Mouse (Mus musculus): ENCODE measurements at regions not wholly inside any gene's neighbourhood (a gene's known extent, or its start where the extent isn't known, plus 50 kb on each side); places are given as distances from the start of the nearest gene placed in this dataset.

DNA sequence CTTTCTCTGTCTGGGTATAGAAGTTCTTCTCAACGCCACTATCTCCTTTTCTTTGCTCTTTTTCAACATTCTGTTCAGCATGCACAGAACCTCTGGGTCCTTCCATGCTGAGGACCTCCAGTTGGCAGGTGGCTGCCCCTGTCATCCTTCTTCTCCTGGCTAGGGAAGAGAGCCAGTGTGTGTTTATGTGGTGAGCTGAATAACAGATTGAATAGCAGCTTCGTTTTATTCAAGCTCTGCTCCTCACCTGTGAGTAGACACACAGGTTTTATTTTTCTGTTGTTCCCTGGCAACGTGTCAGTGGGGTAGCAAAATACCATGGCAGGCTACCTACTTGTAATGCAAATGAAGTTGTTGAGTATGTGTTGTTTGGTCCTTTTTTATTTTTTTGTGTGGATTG, 154.9 kb upstream of the Zic1 start:
- H3K4me2 ChIP-seq (ENCODE audit: low read depth, low read length) = no peak overlapping the region
- no peaks in the 10 kb centered on the region for H3K27me3 ChIP-seq (ENCODE audit: control insufficient read depth, insufficient read depth, low read length)
- ATAC-seq (ENCODE audit: insufficient read depth, low read depth) (no peak), DNase-seq (ENCODE audit: low spot score) (no peak)
- H3K9me3 ChIP-seq (replicated peaks; ENCODE audit: control insufficient read depth, low read length) = no peaks in the 10 kb centered on the region
- WGBS = 33% methylated on average over 3 of the region's 3 CpGs
- no peaks in the 10 kb centered on the region for H3K36me3 ChIP-seq (replicated peaks; ENCODE audit: control insufficient read depth, insufficient read depth, low read length)
- H3K9ac ChIP-seq (replicated peaks; ENCODE audit: low read depth, low read length) = no peak overlapping the region
- no peak for TF ChIP-seq CTCF (IDR thresholded peaks at IDR 0.05; ENCODE audit: low read depth)
- TF ChIP-seq EP300 (IDR thresholded peaks at IDR 0.05; ENCODE audit: low read depth) = no peak
- no peaks in the 10 kb centered on the region for H3K4me1 ChIP-seq (ENCODE audit: control insufficient read depth, insufficient read depth)
- no peak overlapping the region for H3K27ac ChIP-seq (ENCODE audit: low read depth)
- H3K4me3 ChIP-seq (ENCODE audit: low read depth, low read length) = no peak overlapping the region

DNA sequence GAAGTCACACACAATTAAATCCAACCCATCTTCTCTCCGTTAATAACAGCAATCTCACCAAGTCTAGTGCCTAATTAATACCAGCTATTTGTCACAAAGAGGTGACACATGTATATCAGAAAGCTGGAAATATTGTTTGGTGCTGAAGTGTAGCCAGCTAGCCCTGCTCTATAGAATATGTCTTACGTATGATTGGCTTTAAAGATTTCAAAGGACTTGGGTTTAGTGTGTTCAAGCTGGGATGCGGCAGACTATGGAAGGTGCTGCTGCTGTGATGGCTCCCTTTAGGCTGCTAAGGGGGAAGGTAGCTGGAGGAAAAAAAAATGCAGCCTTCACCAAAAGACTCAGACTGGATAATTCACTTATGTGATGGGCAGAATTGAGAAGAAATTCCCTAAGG, 144.1 kb upstream of the Zic1 start:
- Histone ChIP-seq H3K27me3 (ENCODE audit: control insufficient read depth, insufficient read depth, low read length) (no peaks in the 10 kb centered on the region), H3K4me1 (ENCODE audit: control insufficient read depth, insufficient read depth) (no peaks in the 10 kb centered on the region), H3K9me3 (replicated peaks; ENCODE audit: control insufficient read depth, low read length) (no peaks in the 10 kb centered on the region), H3K4me3 (ENCODE audit: low read depth, low read length) (no peak overlapping the region), H3K4me2 (ENCODE audit: low read depth, low read length) (no peak overlapping the region), H3K9ac (replicated peaks; ENCODE audit: low read depth, low read length) (no peak overlapping the region), H3K36me3 (replicated peaks; ENCODE audit: control insufficient read depth, insufficient read depth, low read length) (no peaks in the 10 kb centered on the region), H3K27ac (ENCODE audit: low read depth) (no peak overlapping the region)
- 83% methylated on average over 3 of the region's 3 CpGs for WGBS
- DNase-seq (ENCODE audit: low spot score) (no peak), ATAC-seq (ENCODE audit: insufficient read depth, low read depth) (no peak)
- TF ChIP-seq CTCF (IDR thresholded peaks at IDR 0.05; ENCODE audit: low read depth) = no peak
- no peak for TF ChIP-seq EP300 (IDR thresholded peaks at IDR 0.05; ENCODE audit: low read depth)

DNA sequence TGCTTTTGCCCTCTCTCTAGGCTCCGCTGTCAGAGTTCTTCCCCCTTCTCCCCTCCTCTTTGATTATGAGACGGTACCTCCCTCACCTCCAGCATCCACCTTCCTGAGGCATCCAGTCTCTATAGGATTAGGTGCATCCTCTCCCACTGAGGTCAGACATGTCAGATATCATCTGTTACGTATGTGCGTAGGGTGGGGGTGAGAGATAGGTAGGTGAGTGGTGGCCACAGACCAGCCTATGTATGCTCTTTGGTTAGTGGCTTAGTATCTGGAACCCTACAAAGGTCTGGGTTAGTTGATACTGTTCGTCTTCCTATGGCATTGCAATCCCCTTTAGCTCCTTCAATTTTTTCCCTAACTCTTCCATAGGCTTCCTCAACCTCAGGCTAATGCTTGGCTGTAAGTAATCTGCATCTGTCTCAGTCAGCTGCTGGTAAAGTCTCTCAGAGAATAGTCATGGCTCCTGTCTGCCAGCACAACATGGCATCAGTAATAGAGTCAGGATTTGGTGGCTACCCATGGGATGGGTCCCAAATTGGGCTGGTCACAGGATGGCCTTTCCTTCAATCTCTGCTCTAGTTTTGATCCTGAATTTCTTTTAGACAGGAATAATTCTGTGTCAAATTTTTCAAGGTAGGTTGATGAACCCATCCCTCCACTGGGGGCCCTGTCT, 138.2 kb upstream of the Zic1 start:
- Histone ChIP-seq H3K27me3 (ENCODE audit: control insufficient read depth, insufficient read depth, low read length) (no peaks in the 10 kb centered on the region), H3K4me2 (ENCODE audit: low read depth, low read length) (no peak overlapping the region), H3K4me1 (ENCODE audit: control insufficient read depth, insufficient read depth) (no peaks in the 10 kb centered on the region), H3K9ac (replicated peaks; ENCODE audit: low read depth, low read length) (no peak overlapping the region), H3K4me3 (ENCODE audit: low read depth, low read length) (no peak overlapping the region), H3K9me3 (replicated peaks; ENCODE audit: control insufficient read depth, low read length) (no peaks in the 10 kb centered on the region), H3K36me3 (replicated peaks; ENCODE audit: control insufficient read depth, insufficient read depth, low read length) (no peaks in the 10 kb centered on the region), H3K27ac (ENCODE audit: low read depth) (no peak overlapping the region)
- DNase-seq (ENCODE audit: low spot score) = no peak
- 55% methylated on average over 5 of the region's 5 CpGs for WGBS
- ATAC-seq (ENCODE audit: insufficient read depth, low read depth) = no peak
- no peak for TF ChIP-seq EP300 (IDR thresholded peaks at IDR 0.05; ENCODE audit: low read depth)

DNA sequence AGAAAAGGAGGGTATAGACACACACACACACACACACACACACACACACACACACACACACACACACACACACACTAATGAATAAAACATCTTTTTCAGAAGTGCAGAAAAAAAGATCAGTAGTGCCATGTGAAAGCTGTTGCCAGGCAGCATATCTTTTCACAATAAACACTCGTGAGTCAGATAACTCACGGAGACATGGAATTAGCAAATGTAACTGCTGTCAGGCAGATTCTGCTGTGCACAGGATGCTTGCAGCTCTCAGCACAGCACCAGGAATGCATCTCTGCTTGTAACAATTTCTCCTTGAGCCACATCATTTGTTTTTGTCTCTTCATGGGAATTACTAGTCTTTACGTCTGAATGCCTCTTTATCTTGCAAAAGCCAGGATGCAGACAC, 111.0 kb upstream of the Zic1 start:
- ATAC-seq (ENCODE audit: insufficient read depth, low read depth) (no peak), DNase-seq (ENCODE audit: low spot score) (no peak)
- TF ChIP-seq EP300 (IDR thresholded peaks at IDR 0.05; ENCODE audit: low read depth) (no peak), CTCF (IDR thresholded peaks at IDR 0.05; ENCODE audit: low read depth) (no peak)
- Histone ChIP-seq H3K4me2 (ENCODE audit: low read depth, low read length) (no peak overlapping the region), H3K9me3 (replicated peaks; ENCODE audit: control insufficient read depth, low read length) (no peaks in the 10 kb centered on the region), H3K27me3 (ENCODE audit: control insufficient read depth, insufficient read depth, low read length) (no peaks in the 10 kb centered on the region), H3K4me1 (ENCODE audit: control insufficient read depth, insufficient read depth) (no peaks in the 10 kb centered on the region), H3K27ac (ENCODE audit: low read depth) (no peak overlapping the region), H3K9ac (replicated peaks; ENCODE audit: low read depth, low read length) (no peak overlapping the region), H3K4me3 (ENCODE audit: low read depth, low read length) (no peak overlapping the region), H3K36me3 (replicated peaks; ENCODE audit: control insufficient read depth, insufficient read depth, low read length) (no peaks in the 10 kb centered on the region)
- WGBS = 18% methylated on average over 3 of the region's 3 CpGs

DNA sequence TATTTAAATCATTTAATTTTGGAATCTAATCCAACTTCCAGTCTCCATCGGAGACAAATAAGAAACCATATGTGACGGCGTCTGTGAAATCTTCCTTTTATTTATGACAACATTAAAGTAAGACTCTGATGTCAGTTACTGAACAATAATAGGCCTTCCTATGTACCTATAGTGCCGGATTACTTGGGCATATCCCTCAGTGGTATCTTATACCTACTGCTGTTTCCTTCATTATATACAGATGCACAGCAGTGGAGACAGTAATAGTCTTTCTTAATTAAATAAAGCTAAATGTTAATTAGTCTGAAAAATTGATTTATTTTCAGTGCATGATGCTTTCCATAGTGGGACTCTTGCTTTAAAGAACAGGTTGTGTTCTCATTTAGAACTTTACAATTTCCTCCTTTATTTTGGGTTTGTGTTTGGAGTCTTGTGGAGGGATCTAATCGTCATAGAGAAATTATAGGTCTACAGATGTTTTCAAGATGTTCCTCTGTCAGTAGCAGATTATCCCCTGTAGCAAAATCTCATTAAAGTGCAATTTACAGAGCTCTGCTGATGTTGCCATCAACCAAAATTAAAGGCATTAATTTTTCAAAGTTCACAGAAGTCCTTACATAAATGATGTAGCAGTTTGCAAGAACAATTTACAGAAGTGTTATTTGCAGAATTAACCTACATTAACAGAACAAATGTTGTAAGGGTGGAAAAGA, 97.3 kb upstream of the Zic1 start:
- no peak overlapping the region for H3K9ac ChIP-seq (replicated peaks; ENCODE audit: low read depth, low read length)
- no peaks in the 10 kb centered on the region for H3K36me3 ChIP-seq (replicated peaks; ENCODE audit: control insufficient read depth, insufficient read depth, low read length)
- H3K27ac ChIP-seq (ENCODE audit: low read depth) = no peak overlapping the region
- H3K27me3 ChIP-seq (ENCODE audit: control insufficient read depth, insufficient read depth, low read length) = no peaks in the 10 kb centered on the region
- DNase-seq (ENCODE audit: low spot score) (no peak), ATAC-seq (ENCODE audit: insufficient read depth, low read depth) (no peak)
- no peaks in the 10 kb centered on the region for H3K4me1 ChIP-seq (ENCODE audit: control insufficient read depth, insufficient read depth)
- H3K9me3 ChIP-seq (replicated peaks; ENCODE audit: control insufficient read depth, low read length) = no peaks in the 10 kb centered on the region
- TF ChIP-seq EP300 (IDR thresholded peaks at IDR 0.05; ENCODE audit: low read depth) (no peak), CTCF (IDR thresholded peaks at IDR 0.05; ENCODE audit: low read depth) (no peak)
- H3K4me3 ChIP-seq (ENCODE audit: low read depth, low read length) = no peak overlapping the region
- WGBS = 66% methylated on average over 5 of the region's 5 CpGs
- H3K4me2 ChIP-seq (ENCODE audit: low read depth, low read length) = no peak overlapping the region

DNA sequence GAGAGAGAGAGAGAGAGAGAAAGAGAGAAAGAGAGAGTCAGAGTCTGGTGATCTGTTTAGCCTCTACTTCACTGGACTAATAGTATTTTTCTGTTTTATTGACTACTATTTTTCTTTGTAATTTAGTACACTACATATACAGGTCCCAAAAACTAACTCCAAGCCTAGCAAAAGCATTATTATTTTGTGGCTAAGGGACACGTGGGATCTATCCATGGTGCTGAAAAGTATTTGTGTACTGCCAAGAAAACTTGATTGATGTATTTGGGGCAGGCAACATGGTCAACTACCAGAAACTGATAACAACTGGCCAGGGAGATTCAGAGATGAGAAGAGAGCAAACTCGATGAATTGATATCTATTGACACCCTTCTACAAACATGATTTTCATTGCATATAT, 94.3 kb upstream of the Zic1 start:
- H3K36me3 ChIP-seq (replicated peaks; ENCODE audit: control insufficient read depth, insufficient read depth, low read length) = no peaks in the 10 kb centered on the region
- no peak overlapping the region for H3K4me2 ChIP-seq (ENCODE audit: low read depth, low read length)
- DNase-seq (ENCODE audit: low spot score) = no peak
- H3K27ac ChIP-seq (ENCODE audit: low read depth) = no peak overlapping the region
- H3K9ac ChIP-seq (replicated peaks; ENCODE audit: low read depth, low read length) = no peak overlapping the region
- H3K4me1 ChIP-seq (ENCODE audit: control insufficient read depth, insufficient read depth) = no peaks in the 10 kb centered on the region
- H3K27me3 ChIP-seq (ENCODE audit: control insufficient read depth, insufficient read depth, low read length) = no peaks in the 10 kb centered on the region
- TF ChIP-seq CTCF (IDR thresholded peaks at IDR 0.05; ENCODE audit: low read depth) (no peak), EP300 (IDR thresholded peaks at IDR 0.05; ENCODE audit: low read depth) (no peak)
- no peak overlapping the region for H3K4me3 ChIP-seq (ENCODE audit: low read depth, low read length)
- no peaks in the 10 kb centered on the region for H3K9me3 ChIP-seq (replicated peaks; ENCODE audit: control insufficient read depth, low read length)
- no peak for ATAC-seq (ENCODE audit: insufficient read depth, low read depth)
- 22% methylated on average over 2 of the region's 2 CpGs for WGBS

Measured in heart, postnatal 0 days (tissue).